Mouse (Mus musculus): ENCODE measurements around the gene Gpr15. TPM values are rescaled to one million over a fixed set of nuclear protein-coding genes. Genes with fewer than 3 reads are reported as not detected.

Gpr15 gene
- total RNA-seq (2021): not detected

DNA sequence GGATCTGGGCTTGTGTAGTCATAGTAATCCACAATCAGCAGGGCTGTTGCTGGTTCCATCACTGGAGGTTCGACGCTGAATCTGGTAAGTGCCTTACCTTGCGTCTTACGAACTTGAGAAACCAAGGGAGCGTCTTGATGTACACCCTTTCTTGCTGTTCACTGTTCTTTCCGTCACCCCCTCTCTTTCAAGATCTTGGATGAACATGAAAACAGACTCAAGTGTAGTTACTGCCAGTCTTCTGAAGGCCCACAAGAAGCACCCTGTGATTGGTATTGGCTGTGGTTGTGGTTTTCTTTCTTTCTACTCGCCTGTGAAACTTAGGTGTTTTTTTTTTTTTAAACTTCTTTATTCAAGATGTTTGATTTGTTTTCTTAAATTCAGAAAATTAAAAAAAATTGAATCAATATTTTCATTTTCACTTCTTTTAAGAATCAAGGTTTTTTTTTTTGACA lies at the start of gene Gpr15:
Gpr15 (minus strand) TSS at position 405 of the 455 bp plus-strand sequence.
- intact Hi-C loops (cut with DNase I): no loop called here
- no peak for DNase-seq

DNA sequence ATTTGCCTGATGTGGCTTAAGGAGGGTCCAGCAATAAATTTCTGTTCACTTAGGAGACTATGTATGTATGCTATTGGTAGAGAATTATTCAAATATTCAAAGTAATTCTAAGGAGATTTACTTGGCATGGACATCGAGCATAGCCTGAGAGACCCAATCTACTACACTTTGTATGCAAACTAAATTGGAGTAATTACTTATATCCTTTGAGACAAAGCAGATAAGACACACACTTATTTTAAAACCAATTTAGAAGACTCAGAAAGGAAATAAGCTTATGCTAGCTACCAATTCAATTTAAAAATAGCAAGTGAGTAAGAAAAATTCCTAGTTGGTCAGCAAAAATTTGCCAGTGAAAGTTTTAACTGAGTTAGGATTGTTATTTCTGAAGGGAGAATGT lies 44.2 kb upstream of the Gpr15 start, which contains the start of gene Olfr172:
Olfr172 (minus strand) TSS at position 101 of the 400 bp plus-strand sequence.
- DNase-seq: no peak
- intact Hi-C loops (cut with DNase I): no loop called here

DNA sequence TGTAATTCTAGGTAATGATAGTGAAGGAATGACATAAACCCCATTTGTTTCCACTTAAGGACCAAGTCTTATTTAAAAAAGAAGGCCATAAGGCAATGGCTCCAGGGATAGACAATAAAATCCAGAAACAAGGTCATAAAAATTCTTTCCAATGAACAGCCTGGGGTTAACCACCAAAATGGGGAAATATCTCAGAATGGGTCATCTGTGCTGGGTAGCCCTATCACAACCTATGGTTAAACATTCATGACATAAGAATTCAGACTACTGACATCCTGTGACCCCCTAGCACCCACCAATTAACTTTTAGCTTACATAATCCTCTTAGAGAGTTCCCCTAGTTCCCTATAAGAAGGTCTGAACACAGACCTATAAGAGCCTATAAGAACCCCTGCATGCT lies 37.3 kb upstream of the Gpr15 start:
- intact Hi-C loops (cut with DNase I): no loop called here
- no peak for DNase-seq

DNA sequence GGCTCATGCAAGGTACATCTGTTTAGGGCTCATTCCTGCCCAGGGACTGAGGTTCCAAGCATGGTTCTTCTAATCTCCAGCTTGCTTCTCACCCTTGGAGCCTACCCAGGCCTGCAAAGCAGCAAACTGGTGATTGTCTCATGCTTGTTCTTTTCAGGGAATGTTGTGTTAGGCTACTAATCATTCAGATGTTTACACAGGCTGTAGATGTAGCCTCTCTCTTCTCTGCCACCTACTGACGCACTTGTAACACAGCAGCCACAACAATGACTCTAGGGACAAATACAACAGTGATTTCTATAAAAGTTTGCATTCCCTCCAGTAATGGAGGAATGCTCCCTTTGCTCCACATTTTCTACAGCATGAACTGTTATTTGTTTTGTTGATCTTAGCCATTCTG lies 32.4 kb upstream of the Gpr15 start:
- DNase-seq: no peak
- intact Hi-C loops (cut with DNase I): loop anchor here (2.0 to 5.0 kb wide), 3 partner anchors 79 to 289 kb away; partner anchors contain the start of gene Cpox

DNA sequence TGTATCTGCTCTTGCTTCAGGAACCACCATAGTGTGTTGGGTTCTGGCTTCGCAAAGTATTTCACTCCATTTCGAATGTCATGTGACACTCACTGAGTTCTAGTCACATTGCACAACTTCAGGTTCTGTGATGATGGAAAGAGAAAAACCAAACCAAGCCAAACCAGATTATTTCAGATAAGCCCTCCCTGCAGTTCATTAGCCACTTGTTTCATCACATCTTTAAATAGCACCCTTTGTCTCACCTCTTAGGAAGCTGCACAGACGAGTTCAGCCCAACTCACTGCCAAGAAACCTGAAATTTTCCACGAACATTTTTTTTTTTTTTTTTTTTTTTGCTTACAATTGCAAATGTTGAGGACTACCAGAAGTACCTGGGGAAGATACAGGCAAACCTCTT lies 27.8 kb upstream of the Gpr15 start:
- DNase-seq: no peak
- intact Hi-C loops (cut with DNase I): no loop called here

DNA sequence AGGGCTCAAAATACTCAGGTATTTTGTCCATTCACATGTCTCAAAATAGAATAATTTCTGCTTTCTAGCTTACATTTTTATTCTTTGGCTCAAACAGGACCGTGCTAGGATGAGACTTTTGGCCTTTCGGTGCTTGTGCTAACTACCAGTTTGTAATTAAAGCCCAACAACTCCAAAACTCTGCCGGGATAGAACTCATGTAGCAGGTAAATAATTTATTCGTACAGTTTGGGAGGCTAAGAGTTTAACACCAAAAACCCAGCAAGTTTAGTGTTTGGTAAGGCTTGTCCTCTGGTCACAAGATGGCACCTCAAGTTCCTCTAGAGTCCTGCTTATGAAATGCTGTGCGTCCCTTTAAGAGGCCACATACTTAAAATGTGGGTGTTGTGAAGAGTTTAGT lies 21.9 kb upstream of the Gpr15 start:
- no peak for DNase-seq

DNA sequence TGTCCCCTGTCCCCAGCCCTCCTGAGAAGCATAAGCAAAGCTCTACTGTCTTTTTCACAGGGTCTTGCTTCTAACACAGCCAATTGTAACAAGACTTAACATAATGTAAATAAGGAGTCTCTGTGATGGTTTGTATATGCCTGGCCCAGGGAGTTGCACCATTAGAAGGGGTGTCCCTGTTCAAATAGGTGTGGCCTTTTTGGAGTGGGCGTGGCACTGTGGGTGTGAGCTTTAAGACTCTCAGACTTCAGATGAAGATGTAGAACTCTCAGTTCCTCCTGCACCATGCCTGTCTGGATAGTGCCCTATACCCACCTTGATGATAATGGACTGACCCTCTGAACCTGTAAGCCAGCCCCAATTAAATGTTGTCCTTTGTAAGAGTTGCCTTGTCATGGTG lies 19.9 kb upstream of the Gpr15 start:
- intact Hi-C loops (cut with DNase I): loop anchor here (10.0 kb wide), 1 partner anchor 444 kb away; no protein-coding TSS in a partner anchor

More for the DNA sequence above, 21.9 kb upstream of the Gpr15 start:
- intact Hi-C loops (cut with DNase I): no loop called here

DNA sequence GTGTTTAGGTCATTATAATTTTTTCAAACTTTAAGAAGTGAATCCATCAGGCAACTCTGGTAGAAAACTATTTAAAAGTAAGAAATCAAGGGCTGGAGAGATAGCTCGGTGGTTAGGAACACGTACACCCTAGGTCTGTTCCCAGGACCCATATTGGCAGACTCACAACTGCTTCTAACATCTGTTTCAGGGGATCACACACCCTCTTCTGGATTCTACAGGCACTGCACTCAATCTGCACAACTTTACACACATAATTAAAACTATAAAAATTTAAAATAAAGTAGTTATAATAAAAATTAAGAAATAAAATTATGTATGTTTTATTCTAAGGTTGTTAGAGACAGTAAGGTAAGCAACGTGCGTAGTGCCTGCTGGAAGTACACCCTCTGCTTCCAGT lies 19.3 kb upstream of the Gpr15 start:
- intact Hi-C loops (cut with DNase I): loop anchor here (10.0 kb wide), 1 partner anchor 443 kb away; no protein-coding TSS in a partner anchor
- DNase-seq: no peak

More for the DNA sequence above, 19.9 kb upstream of the Gpr15 start:
- DNase-seq: no peak

DNA sequence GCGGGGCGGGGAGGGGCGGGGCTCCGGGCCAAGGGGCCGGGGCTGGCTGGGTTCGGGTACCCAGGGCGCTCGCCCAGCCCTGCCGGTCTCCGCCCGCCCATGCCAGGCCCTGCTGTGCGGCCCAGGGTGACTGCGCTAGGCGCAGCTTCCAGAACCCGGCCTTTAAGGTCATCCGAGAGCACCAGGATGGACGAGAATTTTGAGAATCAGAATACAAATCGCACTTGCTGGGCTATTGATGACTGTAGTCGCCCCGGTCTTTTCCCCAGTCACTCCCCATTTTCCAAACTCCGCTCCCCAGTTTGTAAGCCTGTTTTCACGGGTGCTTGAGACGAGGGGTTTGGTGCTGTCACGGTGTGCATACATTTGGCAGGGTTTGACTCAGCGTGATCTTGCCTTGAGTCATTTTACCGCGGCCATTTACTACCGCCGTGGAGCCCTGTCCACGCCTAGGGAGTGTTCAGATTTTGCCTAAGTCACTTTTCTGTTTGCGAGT lies 9.4 kb upstream of the Gpr15 start:
- intact Hi-C loops (cut with DNase I): loop anchor here (1.0 to 5.0 kb wide), 5 partner anchors 58 to 1497 kb away; partner anchors contain the start of genes Cpox, Dcbld2, St3gal6 and Tbc1d23
- DNase-seq: no peak

DNA sequence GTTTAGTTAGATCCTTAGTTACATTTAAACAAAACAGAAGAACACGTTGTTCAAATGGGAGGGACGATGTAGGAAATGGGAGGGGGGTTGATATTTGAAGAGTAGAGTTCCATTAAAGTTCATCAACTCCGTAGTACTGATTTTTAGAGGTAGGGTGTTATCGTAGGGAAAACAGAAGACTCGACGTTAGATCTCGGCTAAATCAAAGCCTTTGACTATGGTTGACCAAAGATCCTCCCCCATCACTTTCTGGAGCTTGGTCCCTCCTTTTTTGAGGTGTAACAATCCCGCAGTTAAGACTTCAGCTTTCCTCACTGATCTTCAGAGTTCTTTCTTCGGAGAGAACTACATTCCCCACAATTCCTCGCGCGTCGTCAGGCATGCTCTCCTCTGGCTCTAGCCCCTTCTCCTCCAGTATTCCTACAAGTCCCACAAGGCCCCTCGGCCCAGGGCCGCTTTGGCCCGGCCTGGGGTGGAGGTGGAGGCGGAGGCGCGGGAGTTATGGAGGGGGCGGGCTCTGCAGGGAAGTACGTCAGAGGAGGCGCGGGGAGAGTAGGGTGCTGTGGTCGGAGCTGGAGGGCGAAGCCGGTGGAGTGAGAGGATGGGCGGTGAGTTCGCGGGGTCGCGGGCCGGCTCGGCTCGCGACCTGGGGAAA lies 8.7 kb upstream of the Gpr15 start, which contains the start of gene Cldnd1:
Cldnd1 (plus strand) TSS at position 434 of the 655 bp plus-strand sequence.
- intact Hi-C loops (cut with DNase I): loop anchor here (1.0 to 5.0 kb wide), 5 partner anchors 57 to 1497 kb away; partner anchors contain the start of genes Cpox, Dcbld2, St3gal6 and Tbc1d23
- peak; percentile 90 to 91 for DNase-seq

DNA sequence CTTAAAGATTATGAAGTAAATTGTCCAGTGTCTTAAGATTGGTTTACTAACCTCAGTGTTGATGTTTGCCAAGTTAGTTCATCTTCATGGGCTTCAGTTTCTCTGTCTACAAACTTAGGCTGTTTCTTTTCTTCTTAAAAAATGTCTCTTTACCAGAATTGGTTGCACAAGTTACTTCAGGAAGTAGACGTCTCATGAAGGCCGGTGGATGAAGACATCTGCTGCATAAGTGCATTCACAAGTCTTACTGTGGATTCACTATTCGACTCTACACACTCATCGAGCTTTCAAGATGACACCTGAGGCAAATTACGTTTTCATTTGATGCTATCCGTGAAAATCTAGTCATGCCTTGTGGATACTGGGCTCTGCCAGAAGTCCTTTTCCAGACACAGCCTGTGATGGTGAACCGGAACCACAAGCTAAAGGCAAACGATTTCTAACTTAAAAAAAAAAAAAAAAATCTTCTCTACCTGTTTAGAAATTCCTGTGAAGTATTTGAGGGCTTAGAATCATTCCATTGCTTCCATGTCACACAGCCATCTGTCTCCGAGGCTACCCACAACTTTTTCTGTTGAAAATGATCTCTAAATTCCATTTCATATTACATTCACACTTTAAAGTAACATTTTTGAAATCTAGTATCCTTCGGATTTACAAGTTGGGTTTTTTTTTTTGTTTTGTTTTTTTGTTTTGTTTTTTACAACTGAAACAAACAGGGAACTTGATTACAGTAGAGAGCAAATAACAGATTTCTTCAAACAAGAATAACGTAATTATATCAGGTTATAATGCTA lies 8.0 kb upstream of the Gpr15 start:
- DNase-seq: no peak
- intact Hi-C loops (cut with DNase I): loop anchor here (5.0 kb wide), 3 partner anchors 205 to 320 kb away; partner anchors contain the start of genes Dcbld2 and St3gal6

DNA sequence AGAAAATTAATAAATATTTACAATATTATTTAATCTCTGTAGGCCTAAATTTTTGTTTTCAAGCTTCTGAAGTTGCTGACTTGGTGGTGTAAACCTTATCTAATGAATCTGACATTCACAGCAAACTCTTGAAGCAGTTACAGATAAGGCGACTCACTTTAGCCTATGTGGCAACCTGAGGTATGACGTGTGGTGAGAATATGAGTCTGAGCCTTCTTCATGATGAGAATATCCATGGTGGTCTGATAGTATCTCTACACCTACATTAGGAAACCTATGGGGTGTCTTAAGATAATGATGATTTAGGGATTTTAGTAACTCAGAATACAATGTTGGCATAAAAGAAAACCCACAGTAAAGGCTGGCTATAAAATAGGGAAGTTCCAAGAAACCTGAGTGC lies 3.4 kb upstream of the Gpr15 start:
- no peak for DNase-seq
- intact Hi-C loops (cut with DNase I): no loop called here

DNA sequence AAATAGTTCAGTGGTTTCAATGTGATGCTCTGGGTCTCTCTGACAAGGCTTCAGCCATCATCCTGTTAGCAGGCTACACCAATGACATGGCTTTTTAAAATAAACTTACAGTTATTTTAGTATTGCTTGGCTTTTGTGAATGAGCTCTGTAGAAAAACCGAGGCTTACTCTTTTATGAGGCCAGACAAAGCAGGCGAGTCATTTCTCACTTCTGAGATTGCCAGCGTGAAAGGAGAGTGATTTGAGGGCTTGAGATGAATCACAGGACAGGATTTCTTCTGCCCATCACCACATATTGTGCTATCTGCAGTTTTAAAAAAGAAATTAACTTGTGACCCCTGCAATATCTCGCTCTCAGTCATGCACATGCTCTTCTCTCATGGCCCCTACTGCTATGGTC lies 3.9 kb downstream of the Gpr15 start:
- DNase-seq: no peak
- intact Hi-C loops (cut with DNase I): no loop called here

DNA sequence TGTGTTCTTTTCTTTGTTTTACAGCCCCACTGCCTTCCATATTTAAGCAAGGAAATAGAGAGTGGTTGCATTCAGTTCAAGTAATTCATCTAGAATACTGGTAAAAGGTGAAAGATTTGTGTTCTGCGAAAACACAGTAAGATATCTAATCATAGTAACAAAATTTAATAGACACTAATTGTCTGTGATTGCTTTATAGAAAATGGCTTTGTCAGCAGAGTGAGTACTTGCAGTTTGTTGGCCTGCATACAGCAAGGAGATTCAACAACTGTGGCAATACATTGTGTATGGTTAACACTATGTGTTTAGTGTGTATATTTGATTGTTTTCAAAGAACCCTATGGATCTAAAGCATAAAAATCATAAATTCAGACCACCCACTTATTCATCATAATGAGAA lies 5.7 kb downstream of the Gpr15 start:
- intact Hi-C loops (cut with DNase I): no loop called here
- no peak for DNase-seq

DNA sequence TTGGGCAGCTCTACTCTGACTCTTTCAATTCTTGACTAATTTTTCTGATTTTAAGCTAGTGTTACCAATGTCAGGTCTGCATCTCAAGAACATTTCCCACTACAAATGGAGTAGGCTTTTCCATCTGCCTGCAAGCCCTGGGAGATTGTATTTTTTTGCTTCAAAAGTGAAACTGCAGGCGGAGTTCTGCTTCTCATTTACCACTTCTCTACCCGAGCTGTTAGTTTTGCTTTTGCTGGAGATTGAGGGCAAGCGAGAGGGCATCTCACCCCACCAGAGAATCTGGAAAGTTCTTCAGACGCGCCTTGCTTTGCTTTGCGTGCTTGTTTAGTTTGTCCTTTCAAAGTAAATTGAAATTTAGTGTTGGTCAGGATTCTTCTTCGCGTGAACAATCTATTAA lies 6.6 kb downstream of the Gpr15 start:
- intact Hi-C loops (cut with DNase I): no loop called here
- DNase-seq: no peak

DNA sequence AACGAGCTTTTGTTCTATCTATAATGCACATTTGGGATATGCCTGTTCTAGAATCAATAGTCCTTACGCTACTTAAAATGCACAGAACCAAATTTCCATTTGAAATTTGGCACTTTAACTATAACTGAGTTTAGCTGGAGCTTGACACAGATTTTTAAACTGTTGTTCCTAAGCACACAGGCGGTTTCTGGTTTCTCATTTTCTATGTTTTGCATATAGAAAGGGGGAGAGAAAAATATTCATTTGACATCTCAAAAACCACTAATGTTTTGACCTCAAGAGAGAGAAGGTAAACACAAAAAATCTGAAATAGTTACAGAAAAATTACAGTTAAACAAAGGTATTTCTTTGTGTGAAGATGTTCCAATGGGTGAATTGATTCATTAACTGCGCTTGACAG lies 9.3 kb downstream of the Gpr15 start:
- DNase-seq: no peak
- intact Hi-C loops (cut with DNase I): no loop called here

DNA sequence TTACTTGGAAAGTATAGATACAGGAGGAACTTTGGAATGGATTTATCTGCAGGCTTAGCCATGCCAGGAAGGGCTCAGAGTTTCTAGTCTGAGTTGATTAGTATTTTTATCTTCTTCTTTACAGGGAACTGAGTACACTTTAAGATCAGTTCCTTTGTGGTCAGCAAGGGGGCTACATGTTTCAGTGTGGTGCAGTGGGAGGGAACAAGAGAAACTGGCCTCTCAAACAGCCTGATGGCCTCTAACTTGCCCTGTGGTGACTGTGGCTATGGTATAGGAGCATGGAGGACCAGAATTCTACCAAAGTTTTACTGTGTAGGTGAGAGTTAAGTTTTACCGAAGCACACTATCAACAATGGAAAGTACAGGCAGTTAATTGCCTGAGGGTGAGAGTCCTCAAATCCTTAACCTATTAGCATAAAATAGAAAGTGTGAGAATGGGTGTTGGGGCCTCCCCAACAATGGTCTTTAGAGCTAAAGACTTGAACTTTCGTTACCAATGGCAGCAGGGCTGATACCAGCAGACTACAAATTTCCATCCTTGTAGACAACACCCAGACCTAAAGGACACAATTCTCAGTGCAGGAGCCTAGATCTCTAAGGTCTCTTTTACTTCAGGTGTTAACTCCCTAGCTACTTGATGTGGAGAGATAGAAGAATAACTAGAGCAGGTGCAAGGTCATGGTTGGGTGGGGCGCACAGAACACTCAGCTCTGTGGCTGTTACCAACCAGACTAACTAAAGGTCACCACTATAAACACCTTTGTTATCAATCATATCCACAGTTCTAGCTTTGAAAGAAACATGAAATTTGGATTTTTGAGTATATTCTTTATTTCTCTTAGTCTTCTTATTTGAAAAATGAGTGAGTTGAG lies 10.0 kb downstream of the Gpr15 start:
- DNase-seq: no peak
- intact Hi-C loops (cut with DNase I): no loop called here

DNA sequence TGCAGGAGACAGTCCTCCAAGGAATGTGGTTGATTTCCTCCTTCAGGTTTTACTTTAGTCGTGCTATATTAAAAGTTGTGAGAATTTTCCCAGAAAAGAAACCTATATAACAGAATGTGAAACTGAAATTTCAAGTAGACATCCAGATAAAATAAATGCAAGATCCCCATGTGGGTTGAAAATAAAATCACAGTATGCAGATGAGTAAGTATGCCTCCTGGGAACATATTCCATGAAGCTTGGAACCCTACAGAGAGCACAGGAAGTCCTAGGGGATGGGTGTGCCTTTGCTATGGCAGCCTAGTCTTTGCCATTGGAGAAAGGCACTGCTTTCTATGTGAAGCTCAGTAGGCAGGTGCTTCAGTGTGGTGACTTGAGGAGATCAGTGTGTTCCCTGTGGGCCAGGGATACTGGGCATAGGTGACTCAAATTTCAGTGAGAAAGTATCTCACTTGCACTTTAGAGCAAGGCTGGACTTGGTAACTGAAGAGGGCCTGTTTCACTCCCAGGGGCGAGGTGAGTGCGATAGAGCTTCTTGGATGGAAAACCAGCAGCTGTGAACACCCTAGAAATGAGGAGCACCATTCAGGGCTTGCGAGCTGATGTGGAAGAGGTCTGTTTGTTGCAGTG lies 11.5 kb downstream of the Gpr15 start:
- intact Hi-C loops (cut with DNase I): no loop called here
- no peak for DNase-seq

DNA sequence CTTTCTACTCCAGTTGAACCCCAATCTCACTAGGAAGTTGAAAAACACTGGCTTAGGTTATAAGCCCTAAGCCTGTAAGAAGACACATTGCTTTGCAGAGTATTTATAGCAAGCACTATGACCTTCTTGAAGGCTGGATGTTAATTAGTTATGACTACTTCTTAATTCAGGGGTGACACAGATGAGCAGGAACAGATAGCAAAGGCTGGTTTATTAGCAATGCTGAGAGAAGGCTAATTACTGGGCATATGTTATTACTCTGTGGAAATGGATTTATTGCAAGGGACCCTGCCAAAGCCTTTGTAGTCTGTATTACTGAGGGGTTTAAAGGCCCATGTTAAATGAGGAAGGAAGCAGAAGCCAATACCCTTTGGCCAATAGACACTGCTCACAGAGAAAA lies 13.9 kb downstream of the Gpr15 start:
- intact Hi-C loops (cut with DNase I): no loop called here
- no peak for DNase-seq
